Mouse (Mus musculus) lung, adult 2 months (tissue): ENCODE measurements around the gene Macrod2.

Experiments
- CTCF ChIP-seq: fragments of 200-500 bp; IDR thresholded peaks from 2 replicates; pipeline ENCODE4 v1.5.1; 2011; ENCODE audit warnings: mild to moderate bottlenecking, low read length, control low read depth; ENCODE audit not compliant: insufficient read depth
- POLR2A ChIP-seq: fragments of 200-500 bp; IDR thresholded peaks from 2 replicates; pipeline ENCODE4 v1.6.1; 2011; ENCODE audit warnings: low read depth, mild to moderate bottlenecking, control low read depth, low read length, borderline replicate concordance; ENCODE audit errors: extremely low read depth

DNA sequence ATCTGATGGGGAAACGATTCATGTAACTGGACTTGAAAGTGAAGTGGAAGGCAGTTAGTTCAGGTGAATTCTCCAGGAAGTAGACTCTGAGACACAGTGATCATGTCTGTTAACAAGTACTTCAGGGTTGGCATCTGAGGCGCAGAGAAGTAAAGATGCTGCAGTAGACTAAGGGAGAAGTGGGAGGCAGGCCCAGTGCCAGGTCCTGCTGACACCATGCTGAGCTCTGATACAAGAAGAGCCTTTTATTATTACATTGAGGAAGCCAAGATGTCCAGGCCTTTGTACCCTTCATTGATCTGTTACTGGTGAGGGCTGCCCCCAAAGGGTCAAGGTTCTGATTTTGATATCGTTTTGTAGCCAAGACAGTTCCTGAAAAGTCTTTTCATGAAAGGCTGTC is 1327.4 kb downstream of the Macrod2 start:
- no peak for TF ChIP-seq CTCF
- no peak for TF ChIP-seq POLR2A
